Mouse (Mus musculus) C2C12 (cell line): ENCODE data around the gene Chmp5.

ENCODE experiments used
- CTCF ChIP-seq: IDR thresholded peaks from one replicate; pipeline ENCODE4 v1.5.1; 2011; ENCODE audit not compliant: control insufficient read depth, insufficient read depth, insufficient read length
- MAX ChIP-seq: IDR thresholded peaks from one replicate; pipeline ENCODE4 v1.6.1; 2011; ENCODE audit warnings: mild to moderate bottlenecking, control low read depth
- USF1 ChIP-seq: IDR thresholded peaks from one replicate; pipeline ENCODE4 v1.6.1; 2011; ENCODE audit warnings: low read depth, mild to moderate bottlenecking, control low read depth, moderate library complexity

DNA sequence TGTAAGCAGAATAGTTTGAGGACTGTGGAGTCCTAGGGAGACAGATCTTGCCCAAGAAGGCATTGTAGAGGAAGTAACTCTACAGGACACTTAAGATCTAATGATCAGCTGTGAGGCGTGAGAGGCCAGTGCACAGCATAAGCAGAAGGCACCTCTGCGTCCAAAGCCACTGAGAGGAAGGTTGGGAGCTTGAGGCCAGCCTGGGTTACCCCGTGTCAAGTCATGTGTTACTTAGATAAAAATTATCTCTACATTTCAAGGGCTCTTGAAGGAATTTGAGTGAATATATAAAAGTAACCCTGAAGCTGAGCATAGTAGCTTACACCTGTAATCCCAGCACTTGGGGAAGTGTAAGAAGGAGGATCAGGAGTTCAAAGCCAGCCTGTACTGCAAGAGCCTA lies 65.1 kb downstream of the Chmp5 start:
- TF ChIP-seq MAX, result no peak
- TF ChIP-seq CTCF, result no peak
- TF ChIP-seq USF1, result no peak
